Mouse (Mus musculus): ENCODE data around the gene Sgo2a.
"Not testable (repeated sequence)": the region's sequence is repeated elsewhere in the genome, so short reads cannot be mapped to it uniquely, and the experiment has no call there.

The Sgo2a gene

DNA sequence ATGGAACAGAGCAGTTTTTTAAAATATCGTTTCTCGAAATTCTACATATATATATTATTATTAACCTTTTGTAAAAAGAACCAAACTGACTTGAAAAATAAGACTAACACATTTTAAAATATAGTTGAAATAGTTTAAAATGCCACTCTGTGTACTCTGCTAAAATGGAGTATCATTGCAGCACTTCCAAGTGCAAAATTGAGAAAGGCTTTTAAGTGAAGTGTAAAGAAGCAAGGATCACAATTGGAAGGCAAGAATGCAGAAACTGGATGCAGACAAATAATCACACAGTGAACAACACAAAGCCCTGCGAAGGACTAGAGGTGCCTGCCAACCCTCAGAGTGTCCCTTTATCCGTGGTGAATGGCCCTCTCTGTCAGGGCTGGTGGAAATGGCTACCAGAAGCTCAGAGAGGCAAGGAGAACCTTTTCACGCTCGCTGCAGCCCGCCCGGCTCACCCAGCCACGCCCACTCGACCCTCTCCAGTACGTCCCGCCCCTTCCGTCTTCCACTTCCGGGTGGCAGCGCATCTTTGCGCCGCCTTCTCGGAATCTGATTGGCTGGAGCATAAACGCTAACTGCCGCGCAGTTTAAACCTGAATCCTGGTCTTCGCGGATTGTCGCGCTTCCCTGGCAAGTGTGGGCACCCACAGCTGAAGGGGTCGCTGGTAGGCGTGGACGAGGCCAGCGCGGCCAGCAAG lies at the start of gene Sgo2a:
Sgo2a (plus strand) TSS at position 540 of the 701 bp plus-strand sequence.
- peak; percentile 93 to 96 for DNase-seq (ENCODE audit: low spot score in 2 of 2)

DNA sequence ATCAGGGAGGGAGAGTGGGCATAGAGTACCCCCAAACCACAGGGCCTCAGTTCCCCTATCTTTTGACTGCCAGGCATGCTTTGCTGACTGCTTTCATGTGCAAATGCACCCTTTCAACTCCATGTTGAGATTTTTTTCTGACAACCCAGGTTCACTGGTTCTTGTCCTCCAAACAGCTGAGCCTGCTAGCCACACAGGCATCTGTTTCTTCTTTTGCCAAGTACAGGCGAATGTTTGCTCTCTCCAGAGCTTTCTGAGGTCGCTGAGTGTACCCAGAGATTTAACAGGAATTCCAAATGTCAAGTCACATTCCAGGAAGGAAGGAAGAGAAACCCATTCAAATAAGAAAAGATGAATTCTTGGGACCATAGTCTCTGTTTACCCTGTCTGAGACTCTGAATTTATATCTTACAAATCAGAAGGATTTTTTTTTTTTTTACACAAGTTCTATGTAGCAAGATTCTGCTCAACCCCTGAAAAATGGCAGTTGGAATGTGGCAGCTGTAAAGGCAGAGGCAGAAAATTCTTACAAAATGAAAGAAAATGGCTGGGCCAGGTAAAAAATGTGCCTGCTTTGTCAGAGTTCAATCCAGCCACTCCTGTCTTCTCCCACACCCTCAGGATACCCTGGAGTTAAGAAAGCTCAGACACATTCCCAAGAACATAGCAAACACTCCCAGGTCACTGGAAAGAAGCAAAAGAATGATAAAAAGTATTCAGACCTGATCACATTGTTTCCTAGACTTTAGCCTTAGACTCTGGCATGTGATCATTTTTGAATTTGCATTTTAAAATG lies 48.0 kb upstream of the Sgo2a start:
- no peak for DNase-seq (ENCODE audit: low spot score in 2 of 2)

DNA sequence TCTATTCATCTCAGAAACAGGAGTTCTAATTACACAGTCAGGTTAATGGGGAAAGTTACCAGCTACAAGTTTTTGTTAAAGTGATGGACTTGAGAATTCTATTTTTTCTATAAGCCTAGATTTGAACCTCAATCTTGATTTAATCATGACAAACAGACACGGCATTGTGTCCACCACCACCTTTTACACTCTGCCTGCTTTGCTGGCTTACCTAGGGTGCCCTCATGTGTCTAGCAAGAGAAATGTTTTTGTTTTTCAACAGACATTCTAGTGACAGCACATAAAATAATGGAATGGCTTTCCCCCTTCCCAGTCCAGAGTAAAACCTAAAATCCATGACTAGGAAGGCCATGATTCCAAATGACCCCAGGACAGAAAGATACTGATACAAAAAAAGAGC lies 46.6 kb upstream of the Sgo2a start:
- DNase-seq (ENCODE audit: low spot score in 2 of 2): no peak

DNA sequence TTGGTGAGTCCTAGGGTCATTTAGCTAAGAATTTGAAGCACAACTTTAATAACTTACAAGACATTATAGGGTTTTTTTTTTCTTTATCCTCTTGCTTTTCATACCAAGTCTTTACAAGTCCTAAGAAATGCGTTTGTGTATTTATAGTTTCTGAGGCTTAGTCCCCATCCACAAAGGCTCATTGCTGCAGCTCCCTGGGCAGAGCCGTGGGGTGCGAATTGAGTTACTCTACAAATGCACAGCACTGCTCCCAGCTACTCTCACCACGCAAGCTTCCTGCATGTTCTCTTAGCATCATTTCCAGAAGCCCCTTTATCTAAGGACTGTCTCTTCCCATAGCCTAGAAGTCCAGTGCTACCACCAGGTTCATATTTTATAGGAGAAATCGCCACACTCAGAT lies 46.1 kb upstream of the Sgo2a start:
- DNase-seq (ENCODE audit: low spot score in 2 of 2): no peak

DNA sequence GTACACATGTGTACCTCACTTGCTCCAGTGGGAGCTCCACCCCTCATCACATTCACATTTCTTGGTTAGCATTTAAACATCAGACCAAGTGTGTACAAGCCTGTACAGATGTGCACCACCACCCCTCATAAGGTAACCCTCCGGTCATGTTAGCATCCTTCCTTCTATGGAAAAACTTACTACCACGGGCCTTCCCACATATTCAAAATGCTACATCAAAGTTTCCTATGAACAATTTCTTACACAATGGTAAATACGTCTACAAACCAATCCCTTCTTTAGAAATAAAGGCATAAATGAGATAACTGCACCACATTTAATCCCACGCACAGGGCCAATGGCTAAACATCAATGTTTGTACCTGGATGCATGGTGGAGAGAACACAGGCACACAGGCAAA lies 43.3 kb upstream of the Sgo2a start:
- DNase-seq (ENCODE audit: low spot score in 2 of 2): no peak

DNA sequence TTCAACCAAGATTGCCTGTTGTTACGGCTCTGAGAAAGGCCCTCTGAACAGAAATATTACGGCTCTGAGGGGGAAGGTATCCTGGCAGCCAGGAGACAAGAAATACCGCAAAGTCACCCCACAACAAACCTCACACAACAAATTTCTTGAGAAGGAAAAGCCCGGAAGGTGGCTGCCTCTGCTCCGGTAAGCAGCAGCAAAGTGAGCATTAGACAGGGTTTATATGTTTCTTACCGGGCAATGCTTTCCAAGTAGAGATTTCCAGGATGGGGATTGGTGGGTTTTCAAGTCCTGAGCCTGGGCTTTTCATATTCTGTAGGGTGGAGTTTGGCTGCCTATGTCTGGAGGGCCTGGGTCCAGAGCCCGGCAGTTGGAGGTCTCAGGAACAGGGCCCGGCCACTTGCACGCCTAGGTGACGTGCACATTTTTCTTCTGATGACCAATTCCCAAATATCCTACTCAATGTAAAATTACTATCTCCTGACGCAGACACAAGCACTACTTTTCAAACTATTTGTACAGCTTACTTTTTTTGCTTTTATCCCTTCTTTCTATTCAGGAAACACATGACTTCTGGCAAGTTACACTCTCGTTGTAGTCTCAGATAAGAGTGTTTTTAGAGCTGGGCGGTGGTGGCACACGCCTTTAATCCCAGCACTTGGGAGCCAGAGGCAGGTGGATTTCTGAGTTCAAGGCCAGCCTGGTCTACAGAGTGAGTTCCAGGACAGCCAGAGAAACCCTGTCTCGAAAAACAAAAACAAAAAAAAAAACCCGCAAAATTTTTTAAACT lies 42.0 kb upstream of the Sgo2a start:
- no peak for DNase-seq (ENCODE audit: low spot score in 2 of 2)

DNA sequence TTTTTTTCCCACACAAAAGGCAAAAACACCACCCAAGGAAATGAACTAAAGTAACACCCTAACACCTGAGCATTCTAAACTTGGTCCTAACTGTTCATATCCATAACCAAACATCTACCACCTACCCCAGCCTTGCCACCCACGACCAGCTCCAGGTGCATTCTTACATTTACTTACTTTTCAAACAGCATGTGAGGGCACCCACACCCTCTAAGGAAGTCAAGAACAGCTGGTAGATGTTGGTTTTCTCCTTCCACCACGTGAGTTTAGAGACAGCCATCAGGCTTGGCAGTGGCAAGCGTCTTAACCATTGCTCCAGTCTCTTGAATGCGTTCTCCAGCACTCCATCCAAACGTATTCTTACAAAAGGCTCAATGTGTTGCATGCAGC lies 41.4 kb upstream of the Sgo2a start:
- DNase-seq (ENCODE audit: low spot score in 2 of 2): no peak

DNA sequence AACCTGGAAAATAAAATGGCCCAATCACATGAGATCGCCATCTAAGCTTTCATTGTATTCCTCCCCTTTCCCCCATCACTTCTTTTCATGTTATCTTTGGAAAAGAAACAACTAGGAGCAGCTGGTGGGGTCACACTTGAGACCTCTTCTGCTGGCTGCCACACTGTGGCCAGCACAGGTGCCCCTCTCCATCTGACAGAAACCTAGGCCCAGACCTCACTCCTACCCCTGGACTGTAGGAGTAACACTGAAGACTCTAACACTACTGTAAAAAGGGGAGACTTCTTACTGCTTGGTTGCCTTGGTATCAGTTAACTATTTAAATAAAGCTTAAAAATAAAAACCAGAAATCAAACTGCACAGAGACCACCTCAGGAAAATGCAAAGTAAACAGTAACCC lies 40.0 kb upstream of the Sgo2a start:
- no peak for DNase-seq (ENCODE audit: low spot score in 2 of 2)

DNA sequence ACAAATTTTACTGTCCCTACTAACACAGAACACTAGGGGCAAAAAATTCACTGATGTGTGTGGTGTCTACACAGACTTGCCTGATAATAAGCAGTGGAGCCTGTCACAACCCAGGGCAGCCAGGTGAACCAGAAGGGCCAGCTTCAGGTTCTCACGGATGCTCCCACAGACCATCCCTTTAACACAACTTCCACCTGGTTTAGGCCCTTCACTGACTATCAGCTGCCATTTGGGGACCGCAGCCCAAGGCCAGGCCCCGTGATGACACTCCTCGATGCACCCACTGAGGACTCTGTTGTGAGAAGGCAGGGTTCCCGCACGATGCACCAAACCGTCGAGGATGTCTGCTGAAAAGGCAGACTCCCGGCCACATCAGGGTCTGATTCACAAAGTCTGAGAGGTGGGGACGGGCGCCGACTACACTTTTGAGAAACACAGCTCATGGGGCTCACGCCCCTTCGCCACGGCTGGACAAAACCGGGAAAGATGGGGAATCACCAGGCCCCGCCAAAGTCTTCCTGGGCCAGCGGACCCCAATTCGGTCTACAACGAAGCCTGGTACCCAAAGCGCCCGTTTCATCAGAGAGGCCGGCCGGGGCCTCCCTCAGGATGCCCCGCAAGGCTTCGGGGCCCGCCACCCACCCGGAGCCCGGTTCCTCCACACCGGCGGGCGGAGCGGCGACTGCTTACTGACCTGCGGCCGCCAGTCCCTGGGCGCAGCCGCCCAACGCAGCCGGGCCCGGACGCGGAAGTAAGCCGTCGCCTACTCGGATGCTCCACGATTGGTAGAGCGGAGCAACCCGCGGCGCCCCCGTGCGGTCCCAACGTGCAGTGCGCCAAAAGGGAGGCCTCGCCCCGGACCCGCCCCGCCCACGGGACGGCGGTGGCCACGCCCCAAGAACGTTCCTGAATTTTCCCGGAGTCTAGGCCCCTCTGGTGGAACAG lies 26.2 kb upstream of the Sgo2a start:
- DNase-seq (ENCODE audit: low spot score in 2 of 2): peak; percentile 94 to 98

DNA sequence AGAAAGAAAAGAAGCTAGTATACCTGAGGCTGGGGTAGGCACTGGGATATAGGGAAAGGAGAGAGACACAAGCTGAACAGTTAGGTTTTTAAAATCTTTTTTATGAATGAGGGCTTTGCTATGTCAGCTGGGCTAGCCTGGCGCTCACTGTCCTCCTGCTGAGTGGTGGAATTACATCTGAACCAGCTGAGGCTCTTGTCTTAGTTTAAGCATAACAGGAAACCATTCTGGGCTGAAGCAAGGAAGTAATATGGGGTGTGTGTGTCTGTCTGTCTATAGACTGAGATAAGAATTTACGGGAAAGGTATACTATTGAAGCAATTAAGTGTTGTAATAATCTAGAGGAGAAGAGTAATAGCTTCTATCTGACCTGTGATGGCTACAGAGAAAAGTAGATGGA lies 24.2 kb upstream of the Sgo2a start:
- no peak for DNase-seq (ENCODE audit: low spot score in 2 of 2)

DNA sequence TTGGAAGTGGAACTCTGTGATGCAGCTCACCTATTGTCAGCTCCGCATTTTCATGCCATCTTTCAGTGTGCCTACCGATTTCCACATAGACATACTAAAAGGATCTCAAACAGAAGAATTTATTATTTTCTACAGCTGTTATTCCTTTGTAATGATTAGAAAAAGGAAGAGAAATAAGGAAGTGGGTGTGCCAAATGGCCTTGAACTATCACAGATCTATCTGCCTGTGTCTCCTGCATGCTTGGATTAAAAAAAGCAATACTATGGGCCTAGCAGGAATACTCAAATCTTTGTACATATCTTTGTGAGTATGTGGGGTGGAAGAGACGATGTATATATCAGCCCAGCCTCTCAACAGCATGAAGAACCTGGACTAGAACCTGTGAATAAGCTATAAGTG lies 18.9 kb upstream of the Sgo2a start:
- no peak for DNase-seq (ENCODE audit: low spot score in 2 of 2)

DNA sequence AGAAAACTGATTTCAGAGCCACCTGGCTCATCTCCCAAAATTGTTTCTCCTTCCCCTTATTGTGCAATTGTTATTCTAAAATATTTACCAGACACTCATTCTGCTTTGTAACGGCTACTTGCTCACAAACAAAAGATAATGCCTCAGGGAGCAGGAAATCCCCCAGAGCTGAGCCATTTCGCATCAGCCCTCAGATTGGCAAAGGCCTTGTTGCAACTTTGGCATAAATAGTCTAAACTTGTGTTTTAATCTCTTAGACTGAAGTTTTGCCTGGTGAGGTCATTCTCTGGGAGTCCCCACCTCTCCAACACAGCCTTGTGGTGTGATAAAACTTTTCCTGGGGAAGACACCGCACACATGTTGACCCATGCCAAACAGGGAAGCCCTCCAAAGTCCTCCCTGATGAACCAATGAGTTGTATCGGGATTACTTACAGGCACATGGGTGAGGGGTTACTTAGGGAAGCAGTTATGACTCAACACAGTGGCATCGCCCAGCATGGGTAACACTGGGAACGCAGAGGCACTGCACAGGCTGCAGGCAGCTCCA lies 6.6 kb upstream of the Sgo2a start:
- DNase-seq (ENCODE audit: low spot score in 2 of 2): no peak

DNA sequence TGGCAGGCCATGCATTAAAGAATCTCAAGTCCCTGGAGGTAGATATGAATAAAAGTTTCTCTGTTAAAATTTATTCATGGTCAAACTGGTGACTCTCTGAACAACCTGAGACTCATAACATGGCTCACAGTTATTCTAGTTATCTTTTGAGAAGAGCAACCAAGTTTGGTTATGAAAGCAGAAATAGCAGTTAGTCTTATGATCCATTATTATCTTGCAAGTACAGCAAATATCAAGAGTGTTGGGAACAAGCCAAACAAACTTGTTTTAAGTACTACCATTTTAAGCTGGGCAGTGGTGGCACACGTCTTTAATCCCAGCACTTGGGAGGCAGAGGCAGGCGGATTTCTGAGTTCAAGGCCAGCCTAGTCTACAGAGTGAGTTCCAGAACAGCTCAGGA lies 4.5 kb upstream of the Sgo2a start:
- no peak for DNase-seq (ENCODE audit: low spot score in 2 of 2)

DNA sequence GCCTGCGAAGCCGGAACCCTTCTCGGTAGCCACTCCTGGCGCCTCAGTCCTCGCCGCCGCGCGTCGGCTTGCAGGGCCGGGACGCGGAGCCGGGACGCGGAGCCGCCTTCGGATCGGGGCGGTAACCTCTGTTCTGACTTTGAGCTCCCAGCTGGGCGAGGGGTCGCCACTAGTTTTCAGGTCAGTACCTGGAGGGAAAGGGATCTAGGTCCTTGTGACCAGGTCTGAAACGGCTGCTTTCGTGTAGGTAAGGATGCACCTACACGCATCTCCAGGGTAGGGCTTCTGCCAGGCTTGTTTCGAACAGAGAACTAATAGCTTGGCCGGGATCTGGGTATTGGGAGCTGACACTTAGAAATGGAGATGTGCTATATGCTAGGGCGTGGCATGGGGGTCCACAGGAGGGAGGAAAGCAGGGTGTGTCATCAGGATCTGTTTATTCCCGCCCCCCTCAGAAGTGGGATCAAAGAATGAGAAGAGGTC lies 403 bp downstream of the Sgo2a start:
- no peak for DNase-seq (ENCODE audit: low spot score in 2 of 2)

DNA sequence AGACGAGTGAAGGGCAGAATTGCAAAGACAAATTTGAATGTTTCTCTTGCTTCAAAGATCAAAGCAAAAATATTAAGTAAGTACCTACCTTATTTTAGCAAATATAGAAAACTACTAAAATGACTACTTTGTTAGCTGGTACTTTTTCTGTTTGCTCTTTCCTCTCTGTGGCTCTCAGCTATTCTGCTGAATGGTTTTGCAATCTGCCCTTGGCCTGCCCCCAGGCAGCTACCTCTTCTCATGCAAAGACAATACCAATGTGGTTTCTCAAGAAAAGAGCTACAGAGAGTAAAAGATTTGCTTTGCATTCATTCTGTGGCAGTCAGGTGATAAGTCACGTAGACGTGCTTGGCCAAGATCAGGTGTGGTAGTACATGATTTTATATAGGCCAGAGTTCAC lies 2.4 kb downstream of the Sgo2a start:
- no peak for DNase-seq (ENCODE audit: low spot score in 2 of 2)

DNA sequence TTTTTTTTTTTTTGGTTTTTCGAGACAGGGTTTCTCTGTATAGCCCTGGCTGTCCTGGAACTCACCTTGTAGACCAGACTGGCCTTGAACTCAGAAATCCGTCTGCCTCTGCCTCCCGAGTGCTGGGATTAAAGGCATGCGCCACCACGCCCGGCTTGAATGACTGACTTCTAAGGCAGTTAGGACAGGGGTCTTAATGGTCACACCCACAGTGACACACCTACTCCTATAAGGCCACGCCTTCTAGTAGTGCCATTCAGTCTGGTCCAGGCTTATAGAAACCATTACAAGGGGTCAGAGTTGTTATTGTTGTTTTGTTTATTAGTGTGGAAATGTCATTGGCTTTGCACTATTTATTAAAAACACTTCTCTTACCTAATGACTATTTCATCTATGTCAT lies 10.6 kb downstream of the Sgo2a start:
- not testable (repeated sequence) for DNase-seq (ENCODE audit: low spot score in 2 of 2)

DNA sequence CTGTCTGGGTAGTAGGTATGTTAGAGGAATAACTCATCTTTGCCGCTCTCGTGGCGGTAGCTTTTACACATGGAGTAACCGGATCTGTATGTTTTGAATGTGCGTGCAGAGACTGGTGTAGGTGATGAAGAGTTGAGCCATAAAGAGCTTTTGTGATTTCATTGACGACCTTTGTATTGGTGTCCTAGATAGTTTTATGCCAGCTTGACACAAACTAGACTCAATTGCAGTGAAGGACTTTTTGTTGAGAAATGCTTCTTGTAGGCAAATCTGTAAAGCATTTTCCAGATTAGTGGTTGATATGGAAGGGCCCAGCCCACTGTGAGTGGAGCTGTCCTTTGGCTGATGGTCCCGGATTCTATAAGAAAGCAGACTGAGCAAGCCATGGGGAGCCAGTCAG lies 23.1 kb downstream of the Sgo2a start, which contains the start of gene Kctd18:
Kctd18 (minus strand) TSS at position 101 of the 400 bp plus-strand sequence.
- no peak for DNase-seq (ENCODE audit: low spot score in 2 of 2)

DNA sequence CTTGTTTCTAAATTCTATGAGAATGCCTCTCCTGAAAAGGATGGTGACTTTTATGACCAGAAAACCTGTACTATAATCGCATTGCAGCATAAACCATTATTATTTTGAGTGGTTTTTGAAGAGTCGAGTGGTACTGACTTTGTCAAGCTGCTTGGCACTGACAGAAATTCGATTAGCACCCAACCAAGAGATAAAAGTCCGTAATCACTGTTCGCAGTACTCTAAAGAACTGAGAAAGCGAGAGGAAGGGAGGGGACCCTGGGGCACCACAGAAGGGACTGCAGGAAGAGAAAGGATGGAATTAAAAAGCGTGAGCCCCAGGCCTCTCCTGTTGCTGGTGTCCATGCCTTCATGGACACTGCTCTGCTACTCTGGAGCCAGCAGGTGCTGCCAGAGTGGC lies 31.9 kb downstream of the Sgo2a start:
- DNase-seq (ENCODE audit: low spot score in 2 of 2): no peak

DNA sequence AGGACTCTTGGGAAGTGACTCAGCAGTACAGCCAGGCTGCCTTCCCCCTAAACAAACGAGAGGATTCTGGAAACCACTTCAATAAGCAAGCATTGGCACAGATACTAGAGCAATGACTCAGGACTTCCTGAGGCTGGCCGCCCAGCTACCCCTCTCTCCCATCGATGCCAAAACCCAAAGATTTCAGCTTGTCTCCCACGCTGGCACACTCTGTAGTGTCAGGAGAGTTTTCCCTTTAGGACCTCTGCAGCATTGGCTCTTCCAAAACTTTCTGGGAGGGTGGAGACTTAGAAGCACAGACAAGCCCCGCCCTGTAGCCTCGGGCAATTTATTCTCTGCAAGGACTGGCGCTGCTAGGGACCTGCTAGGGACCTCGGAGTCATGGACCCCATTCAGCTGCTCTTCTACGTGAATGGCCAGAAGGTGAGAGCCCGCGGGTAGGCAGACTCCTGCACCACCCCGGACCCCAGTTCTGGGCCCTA lies 33.9 kb downstream of the Sgo2a start, which contains the start of gene Aox1:
Aox1 (plus strand) TSS at position 296 of the 482 bp plus-strand sequence.
- DNase-seq (ENCODE audit: low spot score in 2 of 2): no peak

DNA sequence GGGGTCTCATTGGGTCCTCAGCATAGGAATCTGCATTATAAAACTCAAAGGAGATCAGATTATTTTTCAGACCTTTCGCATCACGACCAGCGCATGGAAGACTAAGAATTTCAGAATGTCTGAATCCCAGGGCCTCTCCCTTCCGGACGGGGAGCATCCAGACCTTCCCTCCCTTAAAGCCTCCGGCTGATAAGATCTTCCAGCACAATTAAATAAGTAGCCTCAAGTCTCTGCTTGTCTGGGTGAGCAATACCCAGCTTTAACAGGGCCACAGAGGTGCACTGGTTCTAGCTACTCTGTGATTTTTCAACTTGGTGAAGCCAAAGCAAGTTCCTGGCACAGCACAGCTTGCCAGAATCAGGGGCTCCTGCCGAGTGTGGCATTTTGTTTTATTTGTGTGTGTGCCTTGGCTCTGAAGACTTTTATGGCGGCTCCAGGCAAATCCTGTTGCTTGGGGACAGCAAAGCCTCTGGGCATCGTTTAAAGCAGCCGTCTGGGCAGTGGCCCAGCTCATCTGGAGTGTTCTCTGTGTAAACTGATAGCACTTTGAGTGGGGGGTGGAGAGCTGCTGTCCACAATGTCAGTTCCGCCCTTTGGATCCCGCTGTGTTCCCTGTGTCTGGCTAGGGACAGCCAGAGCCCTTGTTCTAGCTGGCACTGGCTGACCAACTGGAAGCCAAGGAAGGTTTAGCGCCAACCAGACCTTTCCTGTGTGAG lies 34.5 kb downstream of the Sgo2a start:
- no peak for DNase-seq (ENCODE audit: low spot score in 2 of 2)
